Mouse (Mus musculus): Measurements from ENCODE around the gene Ache. TPM values are rescaled to one million over a fixed set of nuclear protein-coding genes. Genes with fewer than 3 reads are reported as not detected.
A peak's percentile ranks its signal among the peaks of the same experiment; 100 is the strongest.

Gene Ache
- total RNA-seq, 2 experiments from 2014 or later: 85.6 to 100 TPM

GRCm38 (mm10) chr5:137332857-137333511 is 45.7 kb downstream of the Ache start:
- DNase-seq (ENCODE audit: low spot score in 2 of 2): no peak

- DNase-seq (ENCODE audit: low spot score in 2 of 2): peak; percentile 92 to 95
These were observed 46.3 kb downstream of the Ache start, which contains the start of gene Slc12a9 for GRCm38 (mm10) chr5:137333512-137334174. Gene Slc12a9 (minus strand): TSS chr5:137333597.

- DNase-seq (ENCODE audit: low spot score in 2 of 2): no peak
These were observed 47.0 kb downstream of the Ache start for GRCm38 (mm10) chr5:137334317-137334716.

DNA sequence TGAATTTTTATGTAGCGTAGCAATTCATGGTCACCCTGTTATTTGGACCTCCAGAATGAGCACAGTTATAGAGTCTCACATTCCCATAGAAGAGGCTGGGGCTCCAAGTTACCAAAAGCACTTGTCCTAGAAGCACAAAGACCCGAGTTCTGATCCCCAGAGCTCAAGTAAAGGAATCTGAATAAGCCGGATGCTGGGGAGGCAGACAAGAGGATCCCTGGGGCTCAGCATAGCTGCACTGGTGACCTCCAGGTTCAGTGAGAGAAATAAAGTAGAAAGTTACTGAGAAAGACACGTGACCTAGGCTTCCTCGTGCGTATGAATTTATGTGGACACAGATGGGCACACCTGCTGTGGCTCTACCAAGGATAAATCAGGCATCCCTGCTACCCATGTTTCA is 47.7 kb downstream of the Ache start:
- DNase-seq (ENCODE audit: low spot score in 2 of 2): no peak

GRCm38 (mm10) chr5:137337190-137337589 is 49.9 kb downstream of the Ache start:
- DNase-seq (ENCODE audit: low spot score in 2 of 2): no peak

DNA sequence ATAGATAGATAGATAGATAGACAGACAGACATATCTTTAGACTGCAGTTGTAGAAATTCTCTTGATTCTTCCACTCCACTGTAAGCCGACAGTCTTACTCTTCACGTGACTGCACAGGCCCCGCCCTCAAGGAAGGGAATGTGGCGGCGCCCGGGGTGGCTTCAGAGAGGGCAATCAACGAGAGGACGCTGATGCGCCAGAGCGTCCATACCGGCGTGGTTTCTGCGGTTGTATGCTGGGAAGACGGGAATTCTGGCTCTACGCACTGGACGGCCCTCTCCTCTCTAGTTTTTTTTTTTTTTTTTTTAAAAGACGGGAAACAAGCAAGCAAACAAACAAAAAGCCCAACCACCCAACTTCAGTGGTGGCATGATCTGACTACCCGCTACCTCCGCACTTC is 50.9 kb downstream of the Ache start:
- DNase-seq (ENCODE audit: low spot score in 2 of 2): peak; percentile 82 to 92

- no peak for DNase-seq (ENCODE audit: low spot score in 2 of 2)
These were observed 51.5 kb downstream of the Ache start for GRCm38 (mm10) chr5:137338663-137339289.

DNA sequence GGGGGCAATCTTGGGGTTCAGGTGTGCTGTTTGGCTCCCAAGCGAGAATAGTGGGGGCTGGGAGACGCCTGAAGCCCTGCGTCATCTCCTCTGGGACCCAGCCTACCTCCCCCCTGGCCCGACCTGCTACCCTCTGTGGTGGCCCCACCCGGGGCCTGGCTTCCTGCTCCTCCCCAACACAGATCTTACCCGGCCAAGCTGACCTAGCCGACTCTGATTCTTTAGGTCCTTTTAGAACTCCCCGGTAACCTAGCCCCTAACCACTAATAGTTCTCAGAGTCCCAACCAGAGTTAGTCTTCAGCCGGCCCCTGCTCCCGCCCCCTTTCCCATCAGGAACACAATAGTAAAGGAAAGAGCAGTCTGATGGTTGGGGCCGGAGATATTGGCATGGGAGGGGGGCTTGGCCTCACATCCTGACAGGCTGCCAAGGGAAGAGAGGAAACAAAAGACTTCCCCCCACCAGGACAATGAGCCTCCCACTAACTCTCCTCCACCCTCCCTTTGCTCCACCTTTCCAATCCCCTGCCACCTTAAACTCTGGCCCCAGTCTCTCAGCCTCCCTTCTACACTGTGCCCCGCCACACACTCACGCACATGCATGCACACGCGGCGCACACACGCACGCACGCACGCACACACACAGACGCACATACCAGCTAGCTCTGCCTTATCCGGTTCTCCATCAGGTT is 52.1 kb downstream of the Ache start:
- DNase-seq (ENCODE audit: low spot score in 2 of 2): peak in 1 of 2 experiments; percentile 22

- DNase-seq (ENCODE audit: low spot score in 2 of 2): no peak
These were observed 52.9 kb downstream of the Ache start for GRCm38 (mm10) chr5:137340222-137340621.

- DNase-seq (ENCODE audit: low spot score in 2 of 2): no peak
These were observed 55.2 kb downstream of the Ache start for GRCm38 (mm10) chr5:137342407-137343012.

- DNase-seq (ENCODE audit: low spot score in 2 of 2): no peak
These were observed 56.1 kb downstream of the Ache start for GRCm38 (mm10) chr5:137343412-137343811.

DNA sequence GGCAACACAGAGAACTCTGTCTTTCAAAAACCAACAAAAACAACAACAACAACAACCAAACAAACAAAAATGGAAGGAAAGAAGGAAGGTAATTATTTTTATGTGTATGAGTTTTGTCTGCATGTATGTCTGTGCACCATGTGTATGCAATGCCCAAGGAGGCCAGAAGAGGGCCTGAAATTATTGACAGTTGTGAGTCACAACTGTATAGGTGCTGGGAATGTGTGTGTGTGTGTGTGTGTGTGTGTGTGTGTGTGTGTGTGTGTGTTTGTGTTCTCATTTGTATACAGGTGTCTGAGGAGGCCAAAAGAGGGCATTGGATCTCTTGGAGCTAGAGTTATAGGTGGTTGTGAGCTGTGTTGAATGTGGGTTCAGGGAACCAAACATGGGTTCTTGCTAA is 56.5 kb downstream of the Ache start:
- DNase-seq (ENCODE audit: low spot score in 2 of 2): no peak

Small RNA genes within 50 kb of the gene (microRNA-seq; reads per million reads assigned to microRNA genes)
- gene Mir7036: 2.3 to 2.8 reads per million in 2 experiments
- gene Mir8116: 0 to 0.28 reads per million in 2 experiments

Other genes with a start within 250 kb of the Ache start
- 100 to 1,000 TPM; 231 to 235 TPM for gene Ap1s1, start 241.4 kb upstream of the Ache start, total RNA-seq (2021)
- gene Serpine1, start 215.3 kb upstream of the Ache start, total RNA-seq (2021): 1 to 10 TPM in 1 of 2 experiments, under 1 TPM in 1; 0.91 to 1.3 TPM
- 1 to 10 TPM; 5.2 to 5.9 TPM for gene Trim56, start 171.3 kb upstream of the Ache start, total RNA-seq (2021)
- gene Muc3, start 138.2 kb upstream of the Ache start, total RNA-seq (2021): not detected
- 1 to 10 TPM; 4.5 to 5.7 TPM for gene Muc3a, start 75.1 kb upstream of the Ache start, total RNA-seq (2021)
- gene Ufsp1, start 7.1 kb downstream of the Ache start, total RNA-seq (2021): 10 to 100 TPM; 18.0 to 19.9 TPM
- 100 to 1,000 TPM; 189 to 217 TPM for gene Srrt, start 20.2 kb downstream of the Ache start, total RNA-seq (2021)
- gene Trip6, start 26.9 kb downstream of the Ache start, total RNA-seq (2021): 1 to 10 TPM; 4.6 to 6.0 TPM
- 10 to 100 TPM; 29.7 to 35.5 TPM for gene Slc12a9, start 46.1 kb downstream of the Ache start, total RNA-seq (2021)
- 1 to 10 TPM; 5.8 to 6.6 TPM for gene Ephb4, start 62.6 kb downstream of the Ache start, total RNA-seq (2021)
- gene Zan, start 189.5 kb downstream of the Ache start, total RNA-seq (2021): under 1 TPM; 0.21 to 0.57 TPM
- gene Pop7, start 215.0 kb downstream of the Ache start, total RNA-seq (2021): 10 to 100 TPM; 32.9 to 37.1 TPM
- gene Gigyf1, start 231.0 kb downstream of the Ache start, total RNA-seq (2021): 10 to 100 TPM; 40.5 to 48.8 TPM
- gene Epo, start 245.7 kb downstream of the Ache start, total RNA-seq (2021): not detected
- gene Gnb2, start 246.0 kb downstream of the Ache start, total RNA-seq (2021): 100 to 1,000 TPM; 704 to 770 TPM

Measured in layer of hippocampus, postnatal 14 days (tissue).